Mouse (Mus musculus) testis, adult 2 months (tissue): ENCODE measurements around the gene Ubc.

Experiments used
- CTCF ChIP-seq: fragments of 200-500 bp; IDR thresholded peaks from 2 replicates; pipeline ENCODE4 v1.5.1; 2012; ENCODE audit warnings: low read depth, mild to moderate bottlenecking, inconsistent platforms, low read length, moderate library complexity; ENCODE audit not compliant: control insufficient read depth, insufficient read depth, insufficient replicate concordance
- POLR2A ChIP-seq: fragments of 200-500 bp; IDR thresholded peaks from 2 replicates; pipeline ENCODE4 v1.6.1; 2012; ENCODE audit warnings: low read depth, mild to moderate bottlenecking, inconsistent platforms, low read length, moderate library complexity; ENCODE audit not compliant: control insufficient read depth

DNA sequence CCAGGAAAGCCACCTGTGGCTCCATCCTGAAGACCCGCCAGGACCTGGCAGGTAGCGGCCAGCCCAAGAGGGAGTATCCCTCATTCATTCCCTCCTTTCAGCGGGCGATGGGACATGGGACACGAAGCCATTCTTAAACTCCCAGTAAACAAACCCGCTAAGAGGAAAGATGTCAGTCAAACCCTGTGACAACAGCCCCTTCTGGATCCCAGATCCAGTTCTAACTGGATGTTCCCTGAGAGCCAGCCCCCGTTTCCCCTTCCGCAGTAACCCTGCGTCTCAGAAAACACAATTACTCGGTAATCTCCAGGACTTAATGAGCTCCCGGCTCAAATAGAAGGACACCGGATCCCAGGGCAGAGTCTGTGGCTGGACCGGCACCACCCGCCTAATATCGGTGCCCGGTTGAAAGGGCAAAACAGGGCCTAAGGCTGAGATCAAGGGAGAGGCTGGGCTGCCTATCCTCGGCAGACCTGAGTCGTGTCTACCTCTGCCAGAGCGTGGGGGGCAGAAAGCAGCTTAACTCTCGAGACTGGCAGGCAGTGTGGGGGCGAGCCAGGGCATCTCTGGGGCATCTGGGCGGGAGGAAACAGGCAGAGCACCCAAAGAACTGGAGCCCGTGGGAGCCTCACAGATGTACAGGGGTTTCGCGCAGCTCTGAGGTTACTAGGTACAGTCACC lies 50.0 kb downstream of the Ubc start:
- TF ChIP-seq POLR2A (no peak), CTCF (no peak)
